ENCODE assay signal across 20 mouse cellular contexts in the genomic region with DNA sequence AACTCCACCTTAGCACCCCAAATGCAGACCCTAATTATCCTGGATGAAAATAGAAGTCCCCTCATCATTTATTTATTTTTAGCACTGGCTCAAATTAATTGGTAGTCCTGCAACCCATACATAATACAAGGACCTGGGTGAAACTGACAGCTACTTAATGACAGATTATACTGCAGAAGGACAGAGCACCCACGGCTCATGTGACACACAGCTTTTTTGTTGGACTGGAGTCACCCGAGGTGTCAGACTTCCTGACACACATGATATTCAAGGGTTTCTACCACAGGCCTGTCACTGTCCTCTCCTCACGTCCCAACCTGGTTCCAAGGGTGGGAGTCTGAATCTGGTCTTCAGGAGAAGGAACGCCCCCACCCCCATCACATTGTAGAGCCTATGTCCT.
DNase-seq lines count a peak whose midpoint lies in the region; ATAC-seq lines count a peak whose summit lies in the region.
"Had no signal": no experiment of that assay in that cellular context is flagged by ENCODE, and none has a peak within 500 bp of the region (broad histone marks: within the 10 kb centered on the region; RNA-seq: fewer than 3 reads in every experiment).

No protein-coding gene starts in this region.

- intact Hi-C loops in left cerebral cortex, postnatal 14 days (cut with DNase I) = no loop called here

- WGBS in liver, embryonic 16.5 days (ENCODE audit: insufficient replicate concordance) = 31% methylated on average over 4 of the region's 4 CpGs

- H3K9me3 ChIP-seq in liver, embryonic 16.5 days (replicated peaks; ENCODE audit: control insufficient read depth, low read length) = no peaks in the 10 kb centered on the region
- H3K9me3 ChIP-seq: embryonic facial prominence, embryonic 15.5 days; forebrain, embryonic 10.5 days; heart, embryonic 10.5 days; hindbrain, embryonic 15.5 days had no signal

- no peaks in the 10 kb centered on the region for H3K4me1 ChIP-seq in liver, embryonic 16.5 days (ENCODE audit: control insufficient read depth, low read depth, low read length)
- H3K4me1 ChIP-seq: embryonic facial prominence, embryonic 15.5 days; forebrain, embryonic 10.5 days had no signal

- no peaks in the 10 kb centered on the region for H3K27me3 ChIP-seq in liver, embryonic 16.5 days (ENCODE audit: control insufficient read depth, insufficient read depth, low read depth, low read length)
- H3K27me3 ChIP-seq: embryonic facial prominence, embryonic 15.5 days; hindbrain, embryonic 15.5 days had no signal

- peak overlapping the region; percentile 6; the same call in 1 of the 2 replicates for H3K27ac ChIP-seq in liver, embryonic 16.5 days (ENCODE audit: low read length)
- H3K27ac ChIP-seq: embryonic facial prominence, embryonic 15.5 days; forebrain, embryonic 10.5 days; gastrocnemius, adult 2 months; heart, embryonic 10.5 days; hindbrain, embryonic 15.5 days had no signal

- H3K36me3 ChIP-seq in liver, embryonic 16.5 days (ENCODE audit: control insufficient read depth, insufficient read depth) = no peaks in the 10 kb centered on the region
- H3K36me3 ChIP-seq: embryonic facial prominence, embryonic 15.5 days; forebrain, embryonic 10.5 days; heart, embryonic 10.5 days; hindbrain, embryonic 15.5 days had no signal

- ATAC-seq in liver, embryonic 16.5 days (ENCODE audit: low read depth) = no peak
- peak; percentile 22 for ATAC-seq in granulocyte monocyte progenitor cell, adult 5-6 weeks (replicated peaks; ENCODE audit: poor library complexity, severe bottlenecking)
- ATAC-seq: forebrain, embryonic 14.5 days had no signal

- H3K9ac ChIP-seq in liver, embryonic 16.5 days (ENCODE audit: low read depth, low read length) = no peak overlapping the region
- H3K9ac ChIP-seq: embryonic facial prominence, embryonic 15.5 days; hindbrain, embryonic 15.5 days had no signal

- no peak overlapping the region for H3K4me3 ChIP-seq in liver, embryonic 16.5 days (ENCODE audit: low read depth, low read length)
- H3K4me3 ChIP-seq: embryonic facial prominence, embryonic 15.5 days; erythroblast, embryonic 14.5 days; forebrain, embryonic 10.5 days; gastrocnemius, adult 2 months; heart, embryonic 10.5 days; hindbrain, embryonic 15.5 days had no signal

- H3K4me2 ChIP-seq in liver, embryonic 16.5 days (ENCODE audit: low read depth, low read length) = no peak overlapping the region
- H3K4me2 ChIP-seq: embryonic facial prominence, embryonic 15.5 days; hindbrain, embryonic 15.5 days had no signal

- DNase-seq in liver = no peak
- DNase-seq in thymus, postnatal 14 days = peak; percentile 13
- no peak for DNase-seq in thymus, postnatal 25 days
- DNase-seq in left cerebral cortex, postnatal 14 days (ENCODE audit: low spot score in 2 of 2) = no peak
- DNase-seq in urinary bladder, postnatal 25 days (ENCODE audit: low spot score) = no peak
- DNase-seq: adrenal gland, adult 2 months; adrenal gland, postnatal 25 days; cerebellum, adult 18-20 months; cerebellum, postnatal 10 days; embryo, embryonic 11 days; gastrocnemius, adult 2 months; gastrocnemius, postnatal 25 days had no signal
